Mouse (Mus musculus): Measurements from ENCODE around the gene Glt1d1. TPM values are rescaled to one million over a fixed set of nuclear protein-coding genes. Genes with fewer than 3 reads are reported as not detected.

Glt1d1 gene
- 8.8 and 9.1 TPM in 2 replicates for polyA plus RNA-seq (2012; rRNA removed)

GRCm38 (mm10) chr5:127632167-127633145, at the start of gene Glt1d1, which contains the start of gene Slc15a4:
Gene Glt1d1, plus strand, starts transcription at chr5:127632262.
Gene Slc15a4, minus strand, starts transcription at chr5:127632897.

Other genes starting within 250 kb of the Glt1d1 start
- gene Slc15a4, start 635 bp downstream of the Glt1d1 start, polyA plus RNA-seq (2012; rRNA removed): 25.4 and 27.5 TPM in 2 replicates